Mouse (Mus musculus) spleen, postnatal 10 days (tissue): ENCODE measurements at regions not wholly inside any gene's neighbourhood (a gene's known extent, or its start where the extent isn't known, plus 50 kb on each side); places are given as distances from the start of the nearest gene placed in this dataset.

Source experiments
- DNase-seq, 2 experiments: peaks; one replicate each; pipeline ENCODE4 v3.0.0; 2021 to 2022; ENCODE audit warnings: low spot score in 2 of 2

- DNase-seq, result no peak
Measured at GRCm38 (mm10) chr6:147964739-147965138, 82.3 kb upstream of the Far2 start.

- no peak for DNase-seq
Measured at GRCm38 (mm10) chr6:147970162-147970608, 76.9 kb upstream of the Far2 start.

- no peak for DNase-seq
Measured at GRCm38 (mm10) chr6:147972552-147972951, 74.5 kb upstream of the Far2 start.

GRCm38 (mm10) chr6:147973059-147973458 is 74.0 kb upstream of the Far2 start:
- DNase-seq, result no peak

- DNase-seq, result no peak
Measured at GRCm38 (mm10) chr6:147975917-147976316, 71.1 kb upstream of the Far2 start.

GRCm38 (mm10) chr6:147989381-147989780 is 57.7 kb upstream of the Far2 start:
- DNase-seq, result no peak
